Mouse (Mus musculus): ENCODE measurements around the gene Daglb. TPM values are rescaled to one million over a fixed set of nuclear protein-coding genes. Genes with fewer than 3 reads are reported as not detected.

The Daglb gene
- polyA plus RNA-seq (2015; fragmentation: Nextera tagmentation; extraction: Ambion mirVana) = 9.0 and 9.1 TPM in 2 replicates

DNA sequence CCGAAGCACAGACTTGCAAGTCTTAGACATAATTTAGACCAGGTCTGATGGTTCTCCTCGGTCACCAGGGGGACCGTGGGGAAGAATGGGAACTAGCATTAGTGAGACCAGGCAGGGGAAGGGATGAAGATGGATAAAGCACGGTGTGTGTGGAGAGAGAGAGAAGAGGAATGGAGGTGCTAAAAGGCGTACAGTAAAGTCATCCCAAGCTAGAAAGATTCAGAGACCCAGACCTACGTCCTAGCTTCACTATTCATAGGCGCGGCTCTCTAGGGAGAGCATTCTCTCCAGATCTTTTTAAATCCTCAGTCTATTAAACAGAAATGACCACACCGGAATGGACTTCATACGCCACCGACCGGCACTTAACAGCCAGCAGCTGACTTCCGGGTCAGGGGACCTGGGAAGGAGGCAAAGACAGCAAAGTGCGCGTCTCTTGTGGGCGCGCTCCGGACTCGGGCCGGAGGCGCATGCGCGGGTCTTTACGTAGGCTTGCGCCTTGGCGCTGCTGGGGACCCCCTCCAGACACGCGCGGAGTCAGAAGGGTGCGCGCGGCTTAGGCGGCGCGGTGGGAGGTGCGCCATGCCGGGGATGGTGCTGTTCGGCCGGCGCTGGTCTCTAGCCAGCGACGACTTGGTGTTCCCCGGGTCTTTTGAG, at the start of gene Daglb:
Daglb (plus strand) TSS at position 485 of the 657 bp plus-strand sequence.
- peak; percentile 82 for ATAC-seq (ENCODE audit: extremely low read depth, insufficient number of reproducible peaks, low FRiP score, low TSS enrichment)
- Histone ChIP-seq H3K27me3 (replicated peaks) (0 out of 2 replicates have a peak, but pooled peaks cover 13% of the 10 kb centered on the region), H3K9me3 (no peaks in the 10 kb centered on the region), H3K9ac (peak within 1 kb of the TSS; percentile 88), H3K4me2 (peak within 1 kb of the TSS; percentile 96), H3K27ac (replicated peaks) (peak within 1 kb of the TSS; percentile 58), H3K4me3 (peak within 1 kb of the TSS; percentile 82), H3K4me1 (peaks cover 21% of the 10 kb centered on the region), H3K36me3 (peaks cover 20% of the 10 kb centered on the region)
- 3% methylated on average over 43 of the region's 43 CpGs for WGBS

DNA sequence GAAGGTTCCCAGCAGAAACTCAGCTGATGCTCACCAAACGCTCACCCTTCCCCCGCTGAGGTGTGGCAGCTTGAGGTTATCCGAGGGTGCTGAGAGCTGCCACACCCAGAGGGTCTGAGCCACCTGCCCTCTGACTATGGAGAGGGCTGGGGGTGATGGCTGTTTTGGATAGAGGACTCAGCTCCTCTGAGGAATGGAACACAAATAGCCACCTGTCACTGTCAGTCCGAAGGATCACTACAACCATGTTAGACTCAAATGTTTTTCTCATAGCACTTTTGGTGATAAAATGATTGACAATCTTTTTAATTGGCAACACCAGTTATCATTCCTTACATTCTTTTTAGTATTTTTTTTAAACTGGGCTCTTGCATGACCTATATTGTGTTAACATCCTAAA, 42.9 kb upstream of the Daglb start:
- no peak overlapping the region for H3K9ac ChIP-seq
- no peak overlapping the region for H3K4me3 ChIP-seq
- no peaks in the 10 kb centered on the region for H3K9me3 ChIP-seq
- 78% methylated on average over 4 of the region's 4 CpGs for WGBS
- H3K36me3 ChIP-seq = peaks cover 68% of the 10 kb centered on the region
- no peak for ATAC-seq (ENCODE audit: extremely low read depth, insufficient number of reproducible peaks, low FRiP score, low TSS enrichment)
- no peak overlapping the region for H3K27ac ChIP-seq (replicated peaks)
- no peaks in the 10 kb centered on the region for H3K27me3 ChIP-seq (replicated peaks)
- no peak overlapping the region for H3K4me2 ChIP-seq
- H3K4me1 ChIP-seq = no peaks in the 10 kb centered on the region

DNA sequence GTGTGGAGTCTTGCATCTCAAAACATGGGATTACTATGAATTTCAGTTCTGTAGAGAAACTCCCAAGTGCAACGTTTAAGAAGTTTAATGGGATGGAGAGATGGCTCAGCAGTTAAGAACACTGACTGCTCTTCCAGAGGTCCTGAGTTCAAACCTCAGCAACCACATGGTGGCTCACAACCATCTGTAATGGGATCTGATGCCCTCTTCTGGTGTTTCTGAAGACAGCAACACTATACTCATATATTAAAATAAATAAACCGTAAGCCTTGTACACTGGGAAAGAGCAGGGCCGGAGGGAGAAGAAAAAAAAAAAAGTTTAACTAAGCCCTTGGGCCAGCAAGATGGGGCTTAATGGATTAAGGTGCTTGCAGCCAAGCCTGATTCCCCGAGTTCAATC, 41.4 kb upstream of the Daglb start:
- Histone ChIP-seq H3K4me1 (no peaks in the 10 kb centered on the region), H3K9ac (no peak overlapping the region), H3K36me3 (peaks cover 53% of the 10 kb centered on the region), H3K4me3 (no peak overlapping the region), H3K27me3 (replicated peaks) (no peaks in the 10 kb centered on the region), H3K27ac (replicated peaks) (no peak overlapping the region), H3K4me2 (no peak overlapping the region), H3K9me3 (no peaks in the 10 kb centered on the region)
- no peak for ATAC-seq (ENCODE audit: extremely low read depth, insufficient number of reproducible peaks, low FRiP score, low TSS enrichment)
- WGBS = 82% methylated on average over 4 of the region's 4 CpGs

DNA sequence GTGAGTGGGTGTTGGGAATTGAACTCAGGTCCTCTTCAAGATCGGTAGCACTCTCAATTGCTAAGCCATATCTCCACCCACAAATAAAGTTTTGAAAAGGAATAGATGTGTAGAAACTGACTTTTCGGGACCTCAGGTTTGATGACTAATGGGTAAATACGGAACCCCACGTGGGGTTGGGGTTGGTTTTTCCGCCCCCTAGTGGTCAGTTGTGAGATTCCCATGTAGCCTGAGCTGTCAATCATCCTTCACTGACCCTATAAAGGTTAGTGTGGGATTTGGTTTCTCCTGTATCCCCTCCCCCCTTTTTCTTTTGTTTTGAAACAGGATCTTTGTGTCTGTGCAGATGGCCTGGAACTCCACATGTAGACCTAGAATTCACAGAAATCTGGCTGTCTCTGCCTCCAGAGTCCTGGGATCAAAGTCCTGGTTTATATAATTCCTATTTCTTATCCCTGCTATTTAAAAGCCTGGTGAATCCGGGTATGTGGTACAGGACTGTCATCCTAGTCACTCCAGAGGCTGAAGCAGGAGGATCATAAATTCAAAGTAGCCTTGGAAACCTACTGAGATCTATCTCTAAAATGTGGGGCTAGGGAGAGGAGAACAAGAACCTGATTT, 40.4 kb upstream of the Daglb start:
- peaks cover 42% of the 10 kb centered on the region for H3K36me3 ChIP-seq
- 24% methylated on average over 6 of the region's 6 CpGs for WGBS
- no peaks in the 10 kb centered on the region for H3K4me1 ChIP-seq
- no peak overlapping the region for H3K4me2 ChIP-seq
- H3K9ac ChIP-seq = no peak overlapping the region
- ATAC-seq (ENCODE audit: extremely low read depth, insufficient number of reproducible peaks, low FRiP score, low TSS enrichment) = no peak; the same call in 1 of the 2 replicates
- H3K9me3 ChIP-seq = no peaks in the 10 kb centered on the region
- H3K27me3 ChIP-seq (replicated peaks) = no peaks in the 10 kb centered on the region
- H3K27ac ChIP-seq (replicated peaks) = no peak overlapping the region
- H3K4me3 ChIP-seq = no peak overlapping the region

DNA sequence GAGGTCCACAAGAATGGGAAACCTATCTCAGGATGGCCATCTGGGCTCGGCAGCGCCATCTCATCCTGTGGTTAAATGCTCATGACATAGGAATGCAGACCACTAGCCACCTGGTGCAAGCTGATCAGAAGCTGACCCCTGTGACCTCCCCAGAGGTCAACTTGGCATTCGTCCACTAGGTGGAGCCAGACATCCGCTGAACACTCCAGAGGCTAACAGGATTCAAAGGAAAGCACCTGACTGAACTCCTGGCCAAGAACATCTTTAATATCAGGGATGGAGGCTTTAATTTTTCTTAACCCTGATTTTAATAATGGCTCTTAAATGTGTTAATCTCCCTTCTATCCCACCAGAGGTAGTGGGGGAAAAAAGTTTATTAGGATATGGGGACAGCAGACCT, 30.0 kb upstream of the Daglb start:
- WGBS = 7% methylated on average over 4 of the region's 4 CpGs

DNA sequence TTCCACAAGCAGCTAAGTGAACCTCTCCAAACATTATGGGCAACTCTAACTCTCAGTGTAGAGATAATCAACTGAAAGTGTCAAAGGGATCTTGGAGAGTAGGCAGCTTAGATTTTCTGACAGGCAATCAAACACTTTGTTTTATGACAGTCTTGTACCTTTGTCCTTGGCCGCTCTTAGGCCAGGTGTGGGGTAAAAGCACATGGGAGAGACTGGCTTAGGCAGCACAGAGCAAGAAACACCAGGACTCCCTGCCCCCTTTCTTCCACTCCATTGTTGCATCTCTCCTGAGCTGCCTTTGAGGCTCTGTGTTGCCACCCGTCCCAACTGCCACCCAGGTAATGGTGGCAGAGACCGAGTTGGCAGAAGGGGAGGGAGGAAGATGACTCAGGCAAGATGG, 23.1 kb upstream of the Daglb start:
- Histone ChIP-seq H3K27me3 (replicated peaks) (no peaks in the 10 kb centered on the region), H3K36me3 (no peaks in the 10 kb centered on the region), H3K27ac (replicated peaks) (no peak overlapping the region), H3K4me3 (no peak overlapping the region), H3K4me2 (no peak overlapping the region), H3K9me3 (no peaks in the 10 kb centered on the region), H3K9ac (no peak overlapping the region), H3K4me1 (no peaks in the 10 kb centered on the region)
- ATAC-seq (ENCODE audit: extremely low read depth, insufficient number of reproducible peaks, low FRiP score, low TSS enrichment) = no peak
- 76% methylated on average over 3 of the region's 3 CpGs for WGBS

More for the DNA sequence above, 30.0 kb upstream of the Daglb start:
- H3K9ac ChIP-seq = no peak overlapping the region
- no peaks in the 10 kb centered on the region for H3K27me3 ChIP-seq (replicated peaks)
- H3K36me3 ChIP-seq = no peaks in the 10 kb centered on the region
- H3K27ac ChIP-seq (replicated peaks) = no peak overlapping the region
- no peaks in the 10 kb centered on the region for H3K9me3 ChIP-seq
- no peak overlapping the region for H3K4me2 ChIP-seq
- ATAC-seq (ENCODE audit: extremely low read depth, insufficient number of reproducible peaks, low FRiP score, low TSS enrichment) = no peak
- no peak overlapping the region for H3K4me3 ChIP-seq
- H3K4me1 ChIP-seq = no peaks in the 10 kb centered on the region

DNA sequence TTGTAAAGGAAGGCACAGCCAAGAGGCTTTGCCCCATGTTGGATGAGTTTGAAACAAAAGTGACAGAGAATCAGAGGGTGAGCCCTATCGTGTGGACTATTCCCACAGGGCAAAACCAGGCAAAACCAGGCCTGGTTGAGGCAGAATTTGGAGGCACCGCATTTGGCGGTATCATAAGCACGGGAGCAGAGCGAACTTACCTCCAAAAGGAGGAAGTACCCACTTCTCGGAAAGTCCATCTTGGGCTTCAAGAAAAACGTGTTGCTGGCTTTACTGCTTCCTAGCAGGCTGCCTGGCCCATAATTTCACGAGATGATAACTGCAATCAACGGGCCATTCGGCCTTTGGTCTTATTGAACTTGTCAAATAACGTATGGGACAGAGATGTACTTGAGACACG, 22.6 kb upstream of the Daglb start:
- Histone ChIP-seq H3K27me3 (replicated peaks) (no peaks in the 10 kb centered on the region), H3K36me3 (no peaks in the 10 kb centered on the region), H3K4me2 (no peak overlapping the region), H3K4me1 (no peaks in the 10 kb centered on the region), H3K4me3 (no peak overlapping the region), H3K27ac (replicated peaks) (no peak overlapping the region), H3K9ac (no peak overlapping the region), H3K9me3 (no peaks in the 10 kb centered on the region)
- ATAC-seq (ENCODE audit: extremely low read depth, insufficient number of reproducible peaks, low FRiP score, low TSS enrichment) = no peak
- WGBS = 78% methylated on average over 12 of the region's 12 CpGs

DNA sequence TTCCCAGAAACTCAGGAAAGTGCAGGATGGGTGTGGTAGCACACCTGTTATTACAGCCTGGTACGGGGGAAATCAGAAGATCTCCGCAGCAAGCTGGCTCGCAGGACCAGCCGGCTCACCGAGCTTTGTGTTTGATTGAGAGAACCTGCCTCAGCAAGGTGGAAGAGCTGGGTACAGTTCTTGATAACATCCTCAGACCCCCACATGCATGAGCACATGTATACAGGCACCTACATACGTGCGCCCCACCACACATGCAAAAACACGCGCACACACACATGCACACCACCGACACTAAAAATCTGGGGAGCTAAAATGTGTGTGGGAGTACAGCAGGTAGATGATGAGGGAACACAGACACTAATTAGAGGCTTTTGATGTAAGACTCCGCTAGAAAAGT, 713 bp upstream of the Daglb start:
- H3K4me3 ChIP-seq = peak overlapping the region; percentile 82
- peaks cover 21% of the 10 kb centered on the region for H3K4me1 ChIP-seq
- H3K9ac ChIP-seq = peak overlapping the region; percentile 88
- H3K36me3 ChIP-seq = peaks cover 19% of the 10 kb centered on the region
- H3K27ac ChIP-seq (replicated peaks) = peak overlapping the region; percentile 58
- H3K27me3 ChIP-seq (replicated peaks) = 0 out of 2 replicates have a peak, but pooled peaks cover 13% of the 10 kb centered on the region
- 75% methylated on average over 11 of the region's 11 CpGs for WGBS
- peak overlapping the region; percentile 96 for H3K4me2 ChIP-seq
- no peaks in the 10 kb centered on the region for H3K9me3 ChIP-seq
- no peak for ATAC-seq (ENCODE audit: extremely low read depth, insufficient number of reproducible peaks, low FRiP score, low TSS enrichment)

DNA sequence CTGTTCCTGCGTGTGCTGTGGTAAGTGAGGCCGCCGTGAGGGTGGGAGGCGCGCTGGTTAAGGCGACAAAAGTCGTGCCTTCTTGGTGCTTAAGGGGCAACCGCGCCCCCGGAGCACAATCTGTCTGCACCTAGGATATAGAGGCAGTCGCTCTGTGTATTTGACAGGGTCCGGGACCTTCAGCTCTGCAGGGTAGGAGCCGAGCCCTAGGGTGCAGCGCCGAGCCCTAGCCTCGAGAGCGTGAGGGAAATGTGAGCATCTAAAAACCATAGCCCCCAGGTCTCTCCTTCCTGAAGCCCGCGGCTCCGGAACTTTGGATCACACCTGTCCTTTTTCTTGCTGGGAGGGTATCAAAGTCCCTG, 354 bp downstream of the Daglb start:
- peaks cover 21% of the 10 kb centered on the region for H3K4me1 ChIP-seq

DNA sequence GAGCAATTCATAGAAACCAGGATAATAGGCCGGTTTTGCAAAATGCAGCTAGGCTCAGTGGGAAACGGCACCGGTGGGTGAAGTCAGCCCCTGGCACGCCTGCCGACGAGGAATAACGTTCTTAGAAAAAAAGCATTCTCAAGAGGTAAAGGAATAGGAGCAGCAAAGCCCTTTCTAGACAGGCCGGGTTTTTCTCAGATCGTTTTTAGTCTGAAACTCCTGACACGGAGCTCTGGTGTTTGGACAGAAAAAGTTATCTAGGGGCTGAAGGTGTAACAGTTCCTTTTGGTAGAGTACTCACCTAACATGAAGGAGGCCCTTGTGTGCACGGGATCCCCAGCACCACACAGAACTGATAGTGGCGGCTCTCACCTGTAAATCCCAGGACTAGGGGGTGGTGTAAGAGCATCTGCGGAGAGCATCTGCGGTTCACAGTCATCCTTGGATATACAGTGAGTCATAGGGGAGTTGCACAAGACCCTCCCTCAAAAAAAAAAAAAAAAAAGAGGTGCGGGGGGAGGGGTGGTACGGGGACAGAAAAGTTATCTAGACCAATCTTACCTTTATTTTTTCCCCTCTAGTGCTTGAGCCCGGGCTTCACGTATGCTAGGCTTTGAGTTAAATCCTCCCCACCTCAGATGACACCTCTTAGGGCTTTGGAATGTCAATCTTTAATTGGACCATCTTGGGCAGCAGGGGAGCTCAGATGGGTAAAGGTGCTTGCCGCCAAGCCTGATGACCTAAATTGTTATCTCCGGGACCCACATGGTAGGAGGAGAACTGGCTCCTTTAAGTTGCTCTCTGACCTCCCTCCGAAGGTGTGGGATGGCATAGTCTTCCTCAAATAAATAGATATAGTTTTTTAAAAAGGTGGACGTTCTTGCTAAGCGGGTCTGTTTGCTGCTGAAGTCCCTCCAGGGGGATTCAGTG, 1.0 kb downstream of the Daglb start:
- H3K36me3 ChIP-seq = peaks cover 29% of the 10 kb centered on the region
- no peak overlapping the region; the same call in 1 of the 2 replicates for H3K27ac ChIP-seq (replicated peaks)
- peak overlapping the region; percentile 96 for H3K4me2 ChIP-seq
- peak overlapping the region; percentile 88 for H3K9ac ChIP-seq
- ATAC-seq (ENCODE audit: extremely low read depth, insufficient number of reproducible peaks, low FRiP score, low TSS enrichment) = no peak
- no peaks in the 10 kb centered on the region for H3K9me3 ChIP-seq
- peak overlapping the region; percentile 82 for H3K4me3 ChIP-seq
- 30% methylated on average over 23 of the region's 23 CpGs for WGBS
- peaks cover 24% of the 10 kb centered on the region for H3K4me1 ChIP-seq
- H3K27me3 ChIP-seq (replicated peaks) = 0 out of 2 replicates have a peak, but pooled peaks cover 13% of the 10 kb centered on the region

More for the DNA sequence above, 354 bp downstream of the Daglb start:
- 0% methylated on average over 20 of the region's 20 CpGs for WGBS
- Histone ChIP-seq H3K9me3 (no peaks in the 10 kb centered on the region), H3K36me3 (peaks cover 25% of the 10 kb centered on the region), H3K4me3 (peak overlapping the region; percentile 82), H3K27me3 (replicated peaks) (0 out of 2 replicates have a peak, but pooled peaks cover 13% of the 10 kb centered on the region), H3K9ac (peak overlapping the region; percentile 88), H3K4me2 (peak overlapping the region; percentile 96), H3K27ac (replicated peaks) (peak overlapping the region; percentile 58; the same call in 1 of the 2 replicates)
- ATAC-seq (ENCODE audit: extremely low read depth, insufficient number of reproducible peaks, low FRiP score, low TSS enrichment) = no peak
